Mouse (Mus musculus) E14TG2a.4 (cell line): ENCODE results near the gene Dusp3.

Experiments
- CTCF ChIP-seq: conservative IDR thresholded peaks from 2 replicates; pipeline ENCODE4 v1.5.1; 2014; ENCODE audit warnings: low read length
- NANOG ChIP-seq: IDR thresholded peaks from 2 replicates; pipeline ENCODE4 v1.6.1; 2014; ENCODE audit warnings: borderline replicate concordance, low read length, mixed read lengths

DNA sequence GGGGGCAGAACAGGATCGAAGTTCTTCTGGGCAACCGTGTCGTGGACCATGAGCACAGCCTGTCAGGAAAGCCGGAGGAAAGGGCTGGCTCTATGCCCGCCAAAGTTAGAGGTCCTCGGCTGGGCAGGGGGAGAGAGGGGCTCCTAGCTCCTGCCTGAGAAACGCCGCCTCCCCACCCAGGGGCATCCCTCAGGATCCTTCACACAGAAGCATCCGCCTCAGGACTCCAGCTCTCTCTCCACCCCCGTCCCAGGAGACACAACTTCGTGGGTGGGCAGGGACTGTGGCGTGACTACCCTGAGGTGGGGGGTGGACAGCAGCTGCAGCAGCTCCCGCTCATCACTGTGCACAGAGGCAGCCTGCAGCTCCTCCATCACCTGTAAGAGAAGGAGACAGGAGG, 36.6 kb upstream of the Dusp3 start:
- TF ChIP-seq CTCF: no peak
- TF ChIP-seq NANOG: no peak
